Mouse (Mus musculus) right cerebral cortex, adult 2 months (tissue): ENCODE measurements around the gene Vrk1.

ENCODE experiments used
- DNase-seq, 2 experiments: peaks; one replicate each; pipeline ENCODE4 v3.0.0; 2021 to 2022; ENCODE audit warnings: low spot score in 2 of 2

Gene Vrk1

DNA sequence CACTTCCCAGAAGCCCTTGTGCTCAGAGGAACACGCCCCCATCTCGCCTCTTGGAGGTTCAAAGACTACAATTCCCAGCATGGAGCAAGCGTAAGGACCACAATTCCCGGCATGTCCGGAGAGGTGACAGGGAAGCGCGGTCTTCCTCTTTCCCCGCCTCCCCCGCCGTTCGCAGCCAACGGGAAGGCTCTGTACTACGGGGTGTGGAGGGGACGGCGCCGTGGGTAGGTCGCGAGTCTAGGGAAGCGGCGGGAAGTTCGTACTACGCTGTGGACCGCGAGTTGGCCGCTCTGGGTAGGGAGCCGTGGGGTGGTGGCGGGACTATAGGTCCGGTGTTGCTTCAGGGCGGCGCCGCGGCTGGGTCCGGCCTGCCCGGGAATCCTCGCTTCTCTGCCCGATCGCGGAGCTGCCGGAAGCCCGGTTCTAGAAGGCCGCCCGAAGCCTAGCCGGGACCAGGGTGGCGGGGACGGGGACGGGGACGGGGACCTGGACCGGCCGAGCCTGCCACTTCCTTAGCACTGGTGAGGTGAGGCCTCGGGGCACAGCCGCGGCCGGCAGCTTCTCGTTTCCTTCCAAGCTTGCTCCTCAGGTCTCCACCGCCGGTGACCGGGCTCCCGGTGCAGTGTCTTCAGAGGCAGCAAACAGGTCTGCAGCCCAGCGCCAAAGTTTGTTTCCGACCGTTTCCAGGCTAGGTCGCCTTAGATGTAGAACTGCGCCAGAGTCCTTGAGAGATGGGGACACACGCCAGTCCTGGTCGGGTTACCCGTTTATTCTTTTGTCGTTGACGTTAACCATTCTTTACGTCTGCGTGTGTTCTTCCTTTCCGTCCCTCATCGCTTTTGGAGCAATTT lies at the start of gene Vrk1:
Gene Vrk1, plus strand, starts transcription at position 164 of the 851 bp plus-strand sequence.
- peak; percentile 97 to 98 for DNase-seq

DNA sequence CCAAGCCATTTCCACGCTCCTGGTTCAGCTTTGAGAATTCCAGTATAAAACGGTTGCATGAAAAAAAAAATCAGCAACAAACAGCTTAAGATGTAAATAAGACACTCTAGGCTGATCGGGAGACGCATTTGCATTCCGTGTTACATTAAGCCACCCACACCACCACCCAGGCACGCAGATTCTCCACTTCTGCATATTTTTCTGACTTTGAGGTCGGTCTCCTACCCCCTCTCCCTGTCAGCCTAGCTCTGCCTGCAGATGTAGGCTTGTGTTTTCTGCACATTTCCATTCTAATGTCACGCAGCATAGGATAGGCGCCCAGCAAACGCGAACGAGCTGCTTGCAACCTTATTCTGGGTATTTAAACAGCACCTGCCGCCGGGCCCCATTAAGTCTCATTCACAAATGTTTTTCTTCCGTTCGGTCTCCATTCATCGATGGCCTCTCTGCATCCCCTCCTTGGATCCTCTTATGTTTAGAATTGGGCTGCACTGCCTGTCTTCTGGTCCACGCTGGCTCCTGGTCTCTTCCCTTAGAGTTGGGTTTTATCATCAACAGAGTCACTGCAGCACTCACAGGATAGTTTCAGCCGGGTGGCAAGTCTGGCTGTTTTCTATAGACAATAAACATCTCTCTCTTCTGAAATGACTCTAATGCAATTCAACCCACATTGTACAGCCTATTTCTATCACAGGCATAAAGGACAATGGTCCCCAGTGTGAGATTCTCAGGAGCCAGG lies 49.3 kb upstream of the Vrk1 start:
- peak; percentile 77 to 78 for DNase-seq

DNA sequence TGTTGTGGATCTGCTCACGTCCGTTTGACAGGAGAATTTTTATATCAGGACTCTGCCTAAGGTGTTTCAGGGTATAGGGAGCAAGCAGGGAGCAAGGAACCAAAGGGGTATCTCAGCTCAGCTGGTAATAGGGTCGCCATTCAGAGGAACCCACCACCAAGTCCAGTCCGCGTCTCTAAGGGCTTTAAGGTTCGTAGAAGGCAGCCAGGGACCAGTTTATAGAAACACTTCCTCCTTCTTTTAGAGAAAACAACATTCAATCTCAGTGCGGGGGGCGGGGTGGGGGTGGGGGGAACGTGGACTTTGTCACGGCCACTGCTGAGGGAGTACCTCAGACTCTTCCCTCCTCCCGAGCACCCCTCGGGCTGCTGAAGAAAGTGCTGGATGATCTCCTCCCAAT lies 48.4 kb upstream of the Vrk1 start:
- no peak for DNase-seq

DNA sequence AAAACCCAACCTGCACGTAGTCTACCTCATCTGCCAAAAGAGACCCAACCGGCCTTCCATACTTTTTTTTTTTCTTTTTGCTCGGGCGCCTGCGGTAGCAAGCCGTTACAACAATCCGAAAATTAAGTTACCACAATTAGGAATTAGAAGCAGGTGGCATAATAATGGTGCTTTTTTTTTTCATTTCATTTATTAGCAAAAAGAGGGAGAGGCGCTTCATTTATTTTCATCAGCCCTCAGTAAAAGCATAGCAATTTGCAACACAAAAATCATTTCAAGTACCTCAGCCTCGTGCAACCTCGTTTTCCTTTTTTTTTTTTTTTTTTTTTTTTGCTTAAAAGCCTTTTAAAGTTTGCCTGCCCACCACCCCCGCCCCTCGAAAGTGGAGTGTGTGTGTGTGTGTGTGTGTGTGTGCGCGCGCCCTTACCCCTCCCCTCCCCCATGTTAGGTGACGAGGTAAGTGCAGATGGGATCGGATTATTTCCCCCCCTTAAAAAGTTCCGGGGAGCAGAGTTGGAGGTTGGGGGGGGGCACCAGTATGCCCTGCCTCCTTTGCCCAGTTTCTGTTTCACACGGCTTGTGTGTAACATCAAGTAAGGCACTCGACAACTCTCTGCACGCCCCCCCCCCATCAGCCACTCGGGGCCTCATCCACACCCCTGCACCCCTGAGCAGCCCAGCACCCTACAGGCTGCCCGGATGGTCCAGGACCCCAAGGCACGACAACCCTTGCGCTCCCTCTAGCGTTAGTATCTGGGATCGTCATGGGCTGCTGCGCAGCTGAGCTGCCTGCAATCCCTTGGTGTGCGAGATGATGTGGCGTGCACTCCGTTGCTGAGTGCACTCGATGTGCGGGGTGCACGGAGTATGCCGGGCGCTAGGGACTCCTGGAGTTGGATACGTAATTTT lies 47.7 kb upstream of the Vrk1 start:
- DNase-seq, result peak; percentile 93 to 94

DNA sequence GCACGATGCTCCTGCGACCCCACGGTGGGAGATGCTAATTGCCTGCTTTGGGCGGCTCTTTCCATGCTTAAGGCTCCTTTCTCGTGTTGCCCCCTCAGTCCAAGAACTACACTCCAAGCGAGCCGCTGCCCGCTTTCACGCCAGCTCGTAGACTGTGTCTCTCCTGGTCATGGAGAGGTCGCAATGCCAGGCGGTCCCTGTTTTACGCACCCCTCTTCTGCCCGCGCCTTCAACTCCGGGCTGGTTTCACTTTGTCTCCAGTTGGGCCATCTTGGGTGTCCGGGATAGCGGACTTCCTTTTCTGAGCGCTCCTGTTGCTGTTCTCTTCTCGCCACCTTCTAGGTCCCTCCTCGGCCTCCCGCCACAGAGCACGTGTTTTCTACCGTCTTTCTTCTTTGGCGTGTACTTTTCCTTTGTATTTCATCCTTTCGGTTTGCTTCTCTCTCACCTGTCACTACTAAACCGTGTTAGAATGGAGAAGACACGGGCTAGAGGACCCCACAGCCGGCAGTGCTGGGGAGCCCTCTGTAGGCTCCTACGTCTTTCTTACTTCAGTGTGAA lies 46.9 kb upstream of the Vrk1 start:
- no peak for DNase-seq

DNA sequence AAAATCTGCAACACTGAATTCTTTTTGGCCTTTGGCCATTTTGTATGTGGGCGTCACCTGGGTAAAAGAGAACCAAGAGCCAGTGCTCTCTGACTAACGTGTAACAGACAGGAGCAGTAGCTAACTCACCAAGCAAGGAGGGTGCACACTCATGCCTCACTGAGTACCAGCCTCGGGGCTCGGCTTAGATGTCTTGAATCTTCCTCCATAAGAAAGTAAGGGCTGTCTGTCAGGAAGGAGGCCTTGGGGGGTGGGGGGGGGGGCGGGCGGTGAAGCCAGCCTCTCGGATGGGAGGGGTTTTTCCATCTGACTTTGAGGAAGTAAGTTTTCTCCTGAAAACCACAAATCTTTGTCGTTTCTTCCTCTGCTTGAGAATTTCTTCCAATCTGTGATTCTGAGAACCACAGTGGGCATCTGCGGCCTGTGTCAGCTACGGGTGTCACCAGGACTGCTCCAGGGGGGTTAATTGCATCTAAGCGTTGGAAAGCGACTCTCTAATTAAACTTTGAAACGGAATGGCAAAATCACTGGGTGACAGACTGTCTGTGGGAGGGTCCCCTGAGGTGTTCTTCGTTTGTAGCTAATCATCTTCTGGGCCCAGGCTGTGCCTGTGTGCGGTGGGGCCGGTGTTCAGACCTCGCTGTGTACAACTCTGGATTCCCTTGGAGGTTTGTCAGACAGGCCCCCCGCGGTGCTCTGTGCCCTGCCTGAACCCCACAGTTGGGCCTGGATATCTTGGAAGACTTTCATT lies 43.0 kb upstream of the Vrk1 start:
- no peak for DNase-seq

DNA sequence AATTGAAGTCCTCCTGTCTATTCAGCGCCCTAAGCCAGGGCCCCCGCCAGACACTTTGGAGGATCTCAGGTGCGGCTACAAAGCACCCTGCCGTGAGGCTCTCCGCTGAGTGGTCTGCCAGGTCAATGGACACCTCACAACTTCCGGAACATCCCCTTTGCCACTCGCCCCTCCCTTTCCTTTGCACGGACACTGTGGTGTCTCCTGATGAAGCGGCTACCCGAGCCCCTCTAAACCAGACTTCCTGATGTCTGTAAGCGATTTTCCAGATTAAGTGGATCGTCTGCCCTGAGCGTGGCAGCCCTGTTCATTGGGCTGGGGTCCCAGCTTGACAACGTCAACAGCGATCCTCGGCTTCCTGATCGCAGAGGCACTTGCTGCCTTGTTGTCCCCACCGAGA lies 42.2 kb upstream of the Vrk1 start:
- DNase-seq, result no peak

DNA sequence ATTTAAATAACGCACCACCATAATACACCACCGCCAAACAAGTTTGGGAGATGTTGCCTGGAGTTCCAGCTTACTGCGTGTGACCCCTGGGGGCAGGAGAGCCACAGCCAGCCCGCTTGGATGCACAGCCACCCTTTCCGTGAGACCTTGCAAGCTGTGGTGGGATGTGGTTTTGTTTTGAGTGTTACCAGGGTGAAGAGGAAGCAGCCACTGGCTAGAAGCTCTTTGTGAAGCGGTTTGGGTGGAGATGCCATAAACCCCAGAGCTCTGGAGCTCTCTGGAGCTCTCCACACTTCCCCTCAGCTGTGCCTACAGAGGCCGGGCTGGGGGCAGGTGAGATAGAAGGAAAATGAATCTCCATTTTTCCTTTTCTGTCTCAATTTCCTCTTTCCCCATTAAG lies 38.8 kb upstream of the Vrk1 start:
- DNase-seq, result no peak

DNA sequence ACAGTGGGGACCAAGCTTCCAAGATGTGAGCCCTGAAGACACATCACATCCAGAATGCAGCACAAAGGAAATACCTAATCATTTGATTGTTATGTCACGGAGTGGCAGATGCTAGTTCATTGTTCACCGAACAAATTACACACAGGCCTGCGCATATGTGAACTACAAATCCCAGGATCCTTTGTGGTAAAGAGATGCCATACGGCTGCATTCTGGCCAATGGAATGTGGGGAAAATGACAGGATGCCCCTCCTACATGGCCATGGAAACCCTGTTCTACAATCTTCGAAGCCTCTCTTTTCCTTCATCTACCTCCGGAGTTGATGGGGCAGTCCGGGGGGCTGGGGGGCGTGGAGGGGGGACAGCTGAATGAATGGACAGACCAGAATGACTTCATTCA lies 37.4 kb upstream of the Vrk1 start:
- no peak for DNase-seq

DNA sequence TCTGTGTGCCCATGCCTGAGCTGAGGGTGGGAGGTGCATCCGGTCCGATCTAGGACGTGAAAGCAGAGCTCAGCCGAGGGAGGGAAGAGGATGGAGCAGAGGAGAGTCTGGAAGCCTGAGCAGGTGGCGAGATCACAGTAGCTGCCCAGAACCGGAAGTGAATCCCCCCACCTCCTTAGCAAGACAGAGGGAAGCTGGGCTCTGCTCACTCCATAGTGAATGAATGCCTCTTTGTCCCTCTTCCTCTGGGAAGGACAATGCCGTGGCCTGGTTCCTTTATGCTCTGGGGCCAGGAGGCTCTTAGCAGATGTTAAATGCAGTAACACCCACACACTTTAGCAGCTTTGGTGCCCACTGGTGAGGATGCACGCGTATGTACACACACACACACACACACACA lies 36.3 kb upstream of the Vrk1 start:
- DNase-seq, result no peak

DNA sequence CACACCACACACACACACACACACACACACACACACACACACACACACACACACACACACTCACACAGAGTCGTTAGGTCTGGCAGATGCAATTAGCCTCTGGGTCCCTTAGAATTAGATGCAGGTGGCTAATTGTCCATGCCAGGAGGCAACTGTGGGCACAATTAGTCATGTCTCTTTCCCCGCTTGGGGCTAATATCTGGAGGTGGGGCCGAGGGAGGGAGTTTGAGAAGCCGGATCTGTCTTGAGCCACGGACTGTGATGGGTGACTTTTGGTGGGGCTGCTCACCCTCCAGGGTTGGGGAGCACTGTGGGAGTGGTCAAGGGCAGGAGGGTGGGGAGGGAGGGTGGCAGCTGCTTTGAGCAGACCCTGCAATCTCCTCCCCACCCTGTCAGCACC lies 35.9 kb upstream of the Vrk1 start:
- no peak for DNase-seq

DNA sequence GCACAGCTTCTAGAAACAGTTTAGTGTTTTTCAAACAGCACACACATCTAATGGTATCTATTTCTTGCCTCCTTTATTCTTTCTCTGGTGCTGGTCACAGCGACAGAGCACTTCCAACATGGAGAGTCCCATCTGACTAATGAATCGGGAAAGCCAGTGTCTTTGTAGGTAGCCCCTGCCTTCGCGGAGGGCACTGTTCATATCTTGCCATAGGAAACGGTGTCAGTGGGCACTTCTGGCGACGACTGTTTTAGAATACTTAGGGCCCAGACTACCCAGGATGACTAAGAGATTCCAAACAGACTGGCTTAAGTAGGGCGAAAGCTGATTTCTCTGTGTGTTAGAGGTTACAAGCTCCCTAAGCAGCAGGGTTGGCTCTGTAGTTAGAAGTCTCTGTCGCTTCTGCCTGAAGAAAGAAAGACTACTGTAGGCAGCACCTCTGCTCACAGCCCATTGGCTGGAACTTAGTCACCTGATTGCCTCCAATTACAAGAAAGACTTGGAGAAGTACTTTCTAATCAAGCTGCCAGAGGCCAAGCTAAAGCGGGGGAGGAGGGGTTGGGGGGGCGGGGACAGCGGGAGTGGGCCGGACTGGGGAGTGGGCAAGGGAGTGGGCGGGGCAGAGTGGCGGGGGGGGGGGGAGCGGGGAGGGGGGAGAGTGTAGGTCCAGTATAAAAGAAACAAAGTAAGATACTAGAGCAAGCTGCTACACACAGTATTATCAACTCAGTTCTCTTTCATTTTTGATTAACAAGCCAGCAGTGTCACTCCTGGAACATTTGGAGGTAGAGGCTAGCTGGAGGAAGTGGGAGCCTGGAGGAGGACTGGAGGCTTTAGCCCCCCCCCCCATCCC lies 28.7 kb upstream of the Vrk1 start:
- DNase-seq, result peak in 1 of 2 experiments; percentile 26

DNA sequence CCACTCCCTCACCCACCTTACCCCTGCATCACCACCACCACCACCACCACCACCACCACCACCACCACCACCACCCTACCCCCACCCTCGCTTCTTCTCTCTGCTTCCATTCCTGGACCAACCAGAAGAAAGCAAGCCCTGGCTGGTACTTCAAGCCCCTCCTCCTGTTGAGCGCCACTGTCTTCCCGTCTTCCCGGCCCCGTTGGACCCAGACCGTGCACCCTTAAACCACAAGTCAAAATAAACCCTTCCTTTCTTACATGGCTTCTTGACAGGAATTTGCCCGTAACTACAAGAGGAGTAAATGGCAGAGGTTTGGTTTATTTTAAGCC lies 28.1 kb upstream of the Vrk1 start:
- DNase-seq, result no peak

DNA sequence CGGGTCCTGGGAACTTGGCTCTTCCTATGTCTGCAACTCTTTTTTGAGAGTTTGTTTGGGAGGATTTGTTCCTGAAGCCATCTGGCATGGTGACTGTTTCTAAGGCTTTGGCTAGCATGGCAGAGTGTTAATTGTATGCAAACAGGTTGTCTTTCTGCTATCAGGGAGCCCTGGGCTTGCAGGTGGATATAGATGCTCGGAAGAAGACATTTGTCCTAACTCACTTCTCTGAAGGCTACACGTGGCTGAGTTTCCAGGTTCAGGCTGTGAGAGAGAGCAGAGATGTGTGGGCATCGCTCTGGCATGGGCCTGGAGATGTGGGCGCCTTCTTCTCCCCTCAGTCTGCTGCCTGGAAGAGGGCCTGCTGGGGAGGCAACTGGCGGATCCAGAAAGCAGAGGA lies 27.4 kb upstream of the Vrk1 start:
- DNase-seq, result peak; percentile 53 to 71

DNA sequence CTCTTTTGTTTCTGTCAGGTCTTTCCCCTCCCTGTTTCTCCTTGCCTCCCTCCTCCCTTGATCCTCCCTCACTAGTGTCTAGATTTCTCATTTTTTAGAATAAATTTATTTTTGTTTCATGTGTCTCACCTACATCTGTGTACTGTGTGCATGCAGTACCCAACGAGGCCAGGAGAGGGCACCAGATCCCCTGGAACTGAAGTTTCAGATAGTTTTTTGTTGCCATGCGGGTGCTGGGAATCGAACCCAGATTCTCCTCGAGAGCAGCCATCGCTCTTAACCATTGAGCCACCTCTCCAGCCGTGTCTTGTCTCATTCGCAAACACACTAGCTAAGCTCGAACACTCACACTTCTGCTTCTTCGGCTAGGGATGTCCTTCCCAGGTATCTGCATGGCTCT lies 26.5 kb upstream of the Vrk1 start:
- no peak for DNase-seq

DNA sequence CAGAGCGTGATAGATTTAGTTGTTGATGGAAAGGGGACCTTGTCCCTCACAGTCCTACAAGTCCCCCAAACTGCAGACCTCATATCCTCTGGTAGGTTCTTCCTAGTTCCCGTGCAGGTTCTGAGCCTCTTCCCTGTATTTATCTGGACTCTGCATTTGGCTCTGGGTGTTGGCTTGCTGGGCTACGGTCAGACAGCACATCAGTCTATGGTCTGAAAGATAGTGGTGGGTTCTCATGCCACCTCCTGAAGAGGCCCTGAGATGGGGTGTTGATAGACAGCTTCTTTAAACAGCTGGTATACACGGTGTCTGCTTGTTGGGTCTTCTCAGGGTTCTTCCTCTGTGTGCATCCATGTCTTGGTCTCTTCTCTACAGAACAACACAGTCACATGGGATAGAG lies 21.6 kb upstream of the Vrk1 start:
- DNase-seq, result no peak

DNA sequence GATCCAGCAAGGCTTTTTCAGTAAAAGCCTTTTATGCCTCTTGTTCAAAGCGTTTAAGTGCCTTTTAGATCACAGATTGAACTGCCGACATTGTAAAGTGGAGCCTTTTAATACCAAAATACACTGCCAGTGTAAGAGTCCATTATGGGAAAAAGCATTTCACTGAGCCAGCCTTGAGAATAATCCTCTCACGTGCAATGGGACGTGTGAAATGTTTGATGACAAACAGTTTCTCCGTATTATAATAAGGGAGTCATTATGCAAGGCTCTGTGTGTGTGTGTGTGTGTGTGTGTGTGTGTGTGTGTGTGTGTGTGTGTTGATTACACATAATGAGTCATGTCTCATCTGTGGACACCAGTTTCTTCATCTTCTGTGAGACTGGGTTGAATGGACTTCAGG lies 17.3 kb upstream of the Vrk1 start:
- peak; percentile 47 to 53 for DNase-seq

DNA sequence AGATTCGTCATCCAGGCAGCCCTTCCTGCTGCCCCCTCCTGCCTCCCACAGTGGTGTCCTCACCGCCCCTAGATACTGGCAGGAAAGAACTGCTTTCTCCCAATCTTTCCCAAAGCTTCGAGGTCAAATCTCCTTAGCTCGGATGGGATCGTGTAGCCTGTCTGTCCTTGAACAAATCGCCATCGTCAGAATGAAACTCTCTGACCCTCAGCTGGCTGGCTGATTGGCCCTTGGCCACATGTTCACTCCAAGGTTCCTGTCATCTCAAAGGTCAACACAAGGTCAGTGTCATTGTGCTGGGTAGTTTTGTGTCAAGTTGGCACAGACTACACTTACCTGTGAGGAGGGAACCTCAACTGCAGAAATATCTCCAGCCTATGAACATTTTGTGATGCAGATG lies 16.7 kb upstream of the Vrk1 start:
- DNase-seq, result no peak

DNA sequence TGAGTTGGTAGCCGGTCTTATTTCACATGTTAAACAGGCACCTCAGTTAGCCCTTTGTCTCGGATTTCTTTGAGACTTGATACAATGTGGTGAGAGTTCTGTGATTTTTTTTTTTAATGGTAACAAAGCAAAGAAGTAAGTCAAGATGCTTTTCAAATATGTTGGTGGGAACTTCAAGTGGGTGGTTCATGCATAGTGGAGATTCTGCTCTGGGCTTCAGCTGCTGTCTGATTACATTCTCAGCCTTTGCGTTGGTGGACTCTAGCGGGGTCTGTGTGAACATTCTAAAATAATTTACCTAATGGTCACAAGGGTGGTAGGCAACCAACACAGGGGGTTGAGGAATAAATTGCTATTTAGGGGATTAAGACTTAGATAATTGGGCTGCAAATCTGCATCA lies 14.1 kb upstream of the Vrk1 start:
- no peak for DNase-seq

DNA sequence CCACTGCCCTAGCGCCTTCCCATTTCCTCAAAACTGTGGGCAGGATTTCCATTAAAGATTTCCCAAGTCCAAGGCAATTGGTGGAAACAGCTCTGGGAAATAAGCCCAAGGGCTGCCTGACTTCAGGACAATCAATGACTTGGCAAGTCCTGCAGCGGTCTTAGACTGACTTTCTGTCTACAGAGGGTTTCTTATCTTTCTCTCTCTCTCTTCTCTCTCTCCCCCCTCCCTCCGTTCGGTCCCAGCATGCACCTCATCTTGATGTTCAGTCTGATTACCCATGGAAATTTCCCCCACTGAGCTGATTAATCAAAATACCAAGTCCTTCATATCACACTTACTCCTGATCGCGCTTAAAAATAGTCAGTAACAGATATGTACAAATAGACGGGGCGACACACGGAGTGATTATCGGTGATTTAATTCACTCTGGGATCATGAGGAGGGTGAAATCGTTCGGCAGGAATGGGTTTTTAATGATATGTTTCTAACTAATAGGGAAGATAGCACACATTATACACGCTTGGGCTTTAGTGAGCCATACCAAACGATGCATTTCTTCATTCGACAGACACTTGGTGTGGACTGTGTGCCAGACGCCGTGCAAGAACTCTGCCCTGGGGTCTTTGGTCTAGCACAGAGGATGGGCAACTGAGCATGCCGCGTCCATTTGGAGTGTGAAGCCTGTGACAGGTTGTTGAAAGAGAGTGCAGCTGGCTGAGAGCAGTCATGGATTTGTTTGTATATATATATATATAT lies 12.8 kb upstream of the Vrk1 start:
- DNase-seq, result no peak
